Mouse (Mus musculus): ENCODE measurements around the gene Lhx5. TPM values are rescaled to one million over a fixed set of nuclear protein-coding genes. Genes with fewer than 3 reads are reported as not detected.
A peak's percentile ranks its signal among the peaks of the same experiment; 100 is the strongest.

Lhx5 gene
- polyA plus RNA-seq, 1 experiment = not detected

- TF ChIP-seq POLR2A (IDR thresholded peaks at IDR 0.05; ENCODE audit: borderline replicate concordance, control insufficient read depth, low read depth, low read length) = no peak
- TF ChIP-seq CTCF (IDR thresholded peaks at IDR 0.05; ENCODE audit: control insufficient read depth, insufficient read depth, low read length) = no peak
- 3% methylated on average over 61 of the region's 61 CpGs for whole genome bisulfite sequencing
- no peaks in the 10 kb centered on the region for H3K4me1 ChIP-seq (ENCODE audit: control insufficient read depth, insufficient read depth, low read length)
- H3K27ac ChIP-seq (ENCODE audit: control insufficient read depth, insufficient read depth, low read depth, low read length, poor library complexity) = no peak overlapping the region
- no peak overlapping the region for H3K4me3 ChIP-seq (replicated peaks; ENCODE audit: control insufficient read depth, low read depth, low read length)
Measured at GRCm38 (mm10) chr5:120439887-120440670, 8.6 kb downstream of the Lhx5 start.

- WGBS = 6% methylated on average over 14 of the region's 14 CpGs
- Histone ChIP-seq H3K4me1 (ENCODE audit: control insufficient read depth, insufficient read depth, low read length) (no peaks in the 10 kb centered on the region), H3K4me3 (replicated peaks; ENCODE audit: control insufficient read depth, low read depth, low read length) (no peak overlapping the region), H3K27ac (ENCODE audit: control insufficient read depth, insufficient read depth, low read depth, low read length, poor library complexity) (no peak overlapping the region)
- TF ChIP-seq POLR2A (IDR thresholded peaks at IDR 0.05; ENCODE audit: borderline replicate concordance, control insufficient read depth, low read depth, low read length) (no peak), CTCF (IDR thresholded peaks at IDR 0.05; ENCODE audit: control insufficient read depth, insufficient read depth, low read length) (peak; percentile 88)
Measured at GRCm38 (mm10) chr5:120440733-120441132, 9.2 kb downstream of the Lhx5 start.

GRCm38 (mm10) chr5:120447305-120447704 is 15.8 kb downstream of the Lhx5 start:
- H3K4me1 ChIP-seq (ENCODE audit: control insufficient read depth, insufficient read depth, low read length) = no peaks in the 10 kb centered on the region
- TF ChIP-seq CTCF (IDR thresholded peaks at IDR 0.05; ENCODE audit: control insufficient read depth, insufficient read depth, low read length) (no peak), POLR2A (IDR thresholded peaks at IDR 0.05; ENCODE audit: borderline replicate concordance, control insufficient read depth, low read depth, low read length) (no peak)
- H3K4me3 ChIP-seq (replicated peaks; ENCODE audit: control insufficient read depth, low read depth, low read length) = no peak overlapping the region
- no peak overlapping the region; the same call in 1 of the 2 replicates for H3K27ac ChIP-seq (ENCODE audit: control insufficient read depth, insufficient read depth, low read depth, low read length, poor library complexity)
- 28% methylated on average over 13 of the region's 13 CpGs for WGBS

- 45% methylated on average over 14 of the region's 14 CpGs for WGBS
- Histone ChIP-seq H3K4me1 (ENCODE audit: control insufficient read depth, insufficient read depth, low read length) (no peaks in the 10 kb centered on the region), H3K27ac (ENCODE audit: control insufficient read depth, insufficient read depth, low read depth, low read length, poor library complexity) (no peak overlapping the region), H3K4me3 (replicated peaks; ENCODE audit: control insufficient read depth, low read depth, low read length) (no peak overlapping the region)
- TF ChIP-seq CTCF (IDR thresholded peaks at IDR 0.05; ENCODE audit: control insufficient read depth, insufficient read depth, low read length) (no peak), POLR2A (IDR thresholded peaks at IDR 0.05; ENCODE audit: borderline replicate concordance, control insufficient read depth, low read depth, low read length) (no peak)
Measured at GRCm38 (mm10) chr5:120454756-120455337, 23.3 kb downstream of the Lhx5 start.

- TF ChIP-seq CTCF (IDR thresholded peaks at IDR 0.05; ENCODE audit: control insufficient read depth, insufficient read depth, low read length) = no peak
- no peak for TF ChIP-seq POLR2A (IDR thresholded peaks at IDR 0.05; ENCODE audit: borderline replicate concordance, control insufficient read depth, low read depth, low read length)
- Histone ChIP-seq H3K27ac (ENCODE audit: control insufficient read depth, insufficient read depth, low read depth, low read length, poor library complexity) (no peak overlapping the region), H3K4me3 (replicated peaks; ENCODE audit: control insufficient read depth, low read depth, low read length) (no peak overlapping the region), H3K4me1 (ENCODE audit: control insufficient read depth, insufficient read depth, low read length) (no peaks in the 10 kb centered on the region)
- 6% methylated on average over 1 of the region's 1 CpGs for WGBS
Measured at GRCm38 (mm10) chr5:120456253-120456652, 24.8 kb downstream of the Lhx5 start.

GRCm38 (mm10) chr5:120456841-120457554 is 25.5 kb downstream of the Lhx5 start:
- no peak overlapping the region for H3K27ac ChIP-seq (ENCODE audit: control insufficient read depth, insufficient read depth, low read depth, low read length, poor library complexity)
- 54% methylated on average over 7 of the region's 7 CpGs for WGBS
- no peak overlapping the region for H3K4me3 ChIP-seq (replicated peaks; ENCODE audit: control insufficient read depth, low read depth, low read length)
- no peak for TF ChIP-seq CTCF (IDR thresholded peaks at IDR 0.05; ENCODE audit: control insufficient read depth, insufficient read depth, low read length)
- no peak for TF ChIP-seq POLR2A (IDR thresholded peaks at IDR 0.05; ENCODE audit: borderline replicate concordance, control insufficient read depth, low read depth, low read length)
- H3K4me1 ChIP-seq (ENCODE audit: control insufficient read depth, insufficient read depth, low read length) = no peaks in the 10 kb centered on the region

GRCm38 (mm10) chr5:120457628-120458027 is 26.1 kb downstream of the Lhx5 start:
- H3K4me3 ChIP-seq (replicated peaks; ENCODE audit: control insufficient read depth, low read depth, low read length) = no peak overlapping the region
- H3K27ac ChIP-seq (ENCODE audit: control insufficient read depth, insufficient read depth, low read depth, low read length, poor library complexity) = no peak overlapping the region
- no peaks in the 10 kb centered on the region for H3K4me1 ChIP-seq (ENCODE audit: control insufficient read depth, insufficient read depth, low read length)
- TF ChIP-seq POLR2A (IDR thresholded peaks at IDR 0.05; ENCODE audit: borderline replicate concordance, control insufficient read depth, low read depth, low read length) (no peak), CTCF (IDR thresholded peaks at IDR 0.05; ENCODE audit: control insufficient read depth, insufficient read depth, low read length) (peak; percentile 66)
- 15% methylated on average over 9 of the region's 9 CpGs for WGBS

GRCm38 (mm10) chr5:120459133-120459532 is 27.6 kb downstream of the Lhx5 start:
- WGBS = 76% methylated on average over 10 of the region's 10 CpGs
- Histone ChIP-seq H3K4me1 (ENCODE audit: control insufficient read depth, insufficient read depth, low read length) (no peaks in the 10 kb centered on the region), H3K27ac (ENCODE audit: control insufficient read depth, insufficient read depth, low read depth, low read length, poor library complexity) (no peak overlapping the region), H3K4me3 (replicated peaks; ENCODE audit: control insufficient read depth, low read depth, low read length) (no peak overlapping the region)
- TF ChIP-seq POLR2A (IDR thresholded peaks at IDR 0.05; ENCODE audit: borderline replicate concordance, control insufficient read depth, low read depth, low read length) = no peak
- TF ChIP-seq CTCF (IDR thresholded peaks at IDR 0.05; ENCODE audit: control insufficient read depth, insufficient read depth, low read length) = no peak
